Mouse (Mus musculus): ENCODE measurements around the gene Akap6. TPM values are rescaled to one million over a fixed set of nuclear protein-coding genes. Genes with fewer than 3 reads are reported as not detected.

Akap6 gene
- total RNA-seq, 2 experiments from 2014 or later: 58.8 to 60.4 TPM

GRCm38 (mm10) chr12:52896785-52897184 lies 197.6 kb downstream of the Akap6 start:
- no peak for DNase-seq (ENCODE audit: low spot score in 2 of 2)

GRCm38 (mm10) chr12:52898130-52898529 lies 198.9 kb downstream of the Akap6 start:
- no peak for DNase-seq (ENCODE audit: low spot score in 2 of 2)

GRCm38 (mm10) chr12:52904046-52904445 lies 204.9 kb downstream of the Akap6 start:
- DNase-seq (ENCODE audit: low spot score in 2 of 2): no peak

GRCm38 (mm10) chr12:52908448-52909066 lies 209.4 kb downstream of the Akap6 start:
- DNase-seq (ENCODE audit: low spot score in 2 of 2): no peak

GRCm38 (mm10) chr12:52910345-52910744 lies 211.2 kb downstream of the Akap6 start:
- DNase-seq (ENCODE audit: low spot score in 2 of 2): no peak

- DNase-seq (ENCODE audit: low spot score in 2 of 2): peak; percentile 59 to 72
Observed at GRCm38 (mm10) chr12:52910819-52911218, 211.6 kb downstream of the Akap6 start.

- DNase-seq (ENCODE audit: low spot score in 2 of 2): no peak
Observed at GRCm38 (mm10) chr12:52918939-52919338, 219.8 kb downstream of the Akap6 start.

- DNase-seq (ENCODE audit: low spot score in 2 of 2): no peak
Observed at GRCm38 (mm10) chr12:52922510-52922909, 223.3 kb downstream of the Akap6 start.

GRCm38 (mm10) chr12:52925448-52925847 lies 226.3 kb downstream of the Akap6 start:
- DNase-seq (ENCODE audit: low spot score in 2 of 2): no peak

- DNase-seq (ENCODE audit: low spot score in 2 of 2): no peak
Observed at GRCm38 (mm10) chr12:52933832-52934231, 234.6 kb downstream of the Akap6 start.

GRCm38 (mm10) chr12:52934989-52935388 lies 235.8 kb downstream of the Akap6 start:
- no peak for DNase-seq (ENCODE audit: low spot score in 2 of 2)

- DNase-seq (ENCODE audit: low spot score in 2 of 2): no peak
Observed at GRCm38 (mm10) chr12:52938786-52939185, 239.6 kb downstream of the Akap6 start.

- DNase-seq (ENCODE audit: low spot score in 2 of 2): no peak
Observed at GRCm38 (mm10) chr12:52939324-52939946, 240.3 kb downstream of the Akap6 start.

- no peak for DNase-seq (ENCODE audit: low spot score in 2 of 2)
Observed at GRCm38 (mm10) chr12:52941941-52942340, 242.8 kb downstream of the Akap6 start.

- DNase-seq (ENCODE audit: low spot score in 2 of 2): no peak
Observed at GRCm38 (mm10) chr12:52944274-52944673, 245.1 kb downstream of the Akap6 start.

GRCm38 (mm10) chr12:52944949-52945348 lies 245.8 kb downstream of the Akap6 start:
- DNase-seq (ENCODE audit: low spot score in 2 of 2): no peak

GRCm38 (mm10) chr12:52950660-52951059 lies 251.5 kb downstream of the Akap6 start:
- no peak for DNase-seq (ENCODE audit: low spot score in 2 of 2)

GRCm38 (mm10) chr12:52957587-52957986 lies 258.4 kb downstream of the Akap6 start:
- no peak for DNase-seq (ENCODE audit: low spot score in 2 of 2)

- DNase-seq (ENCODE audit: low spot score in 2 of 2): no peak
Observed at GRCm38 (mm10) chr12:52957994-52958393, 258.8 kb downstream of the Akap6 start.

- peak in 1 of 2 experiments; percentile 15 for DNase-seq (ENCODE audit: low spot score in 2 of 2)
Observed at GRCm38 (mm10) chr12:52991745-52992144, 292.6 kb downstream of the Akap6 start.

GRCm38 (mm10) chr12:53012336-53012735 lies 313.2 kb downstream of the Akap6 start:
- DNase-seq (ENCODE audit: low spot score in 2 of 2): no peak

GRCm38 (mm10) chr12:53014539-53014938 lies 315.4 kb downstream of the Akap6 start:
- no peak for DNase-seq (ENCODE audit: low spot score in 2 of 2)
